Mouse (Mus musculus) brain, adult 2 months (tissue): Measurements from ENCODE around the gene Nol10.

Experiments
- DNase-seq: peaks from one replicate; pipeline ENCODE4 v3.0.0; 2011; ENCODE audit warnings: low read depth, low spot score

Gene Nol10

GRCm38 (mm10) chr12:17348048-17349036 lies at the start of gene Nol10:
TSS of gene Nol10 (plus strand) at chr12:17348458.
- DNase-seq: peak; percentile 97

DNA sequence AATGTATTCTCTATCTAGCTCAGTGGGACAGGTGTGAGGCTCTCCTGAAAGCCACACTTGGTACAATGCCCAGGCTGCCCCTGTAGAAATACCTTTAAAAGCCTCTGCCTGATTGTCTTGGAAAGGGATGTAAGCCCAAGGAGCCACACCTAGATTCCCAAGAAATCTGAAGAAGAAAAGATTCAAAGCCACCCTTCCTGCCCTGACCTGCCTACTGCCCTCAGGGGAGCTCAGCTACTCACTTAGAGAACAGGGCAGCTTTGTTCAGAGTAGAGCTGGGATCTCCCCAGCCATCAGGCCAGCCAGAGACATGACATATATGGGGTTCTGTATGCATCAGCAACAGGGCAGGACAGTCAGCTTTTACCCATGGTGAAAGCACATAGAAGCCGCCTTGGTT lies 48.4 kb upstream of the Nol10 start:
- no peak for DNase-seq

- DNase-seq: no peak
Observed at GRCm38 (mm10) chr12:17305445-17305844, 42.8 kb upstream of the Nol10 start.

GRCm38 (mm10) chr12:17308246-17308645 lies 40.0 kb upstream of the Nol10 start:
- DNase-seq: no peak

DNA sequence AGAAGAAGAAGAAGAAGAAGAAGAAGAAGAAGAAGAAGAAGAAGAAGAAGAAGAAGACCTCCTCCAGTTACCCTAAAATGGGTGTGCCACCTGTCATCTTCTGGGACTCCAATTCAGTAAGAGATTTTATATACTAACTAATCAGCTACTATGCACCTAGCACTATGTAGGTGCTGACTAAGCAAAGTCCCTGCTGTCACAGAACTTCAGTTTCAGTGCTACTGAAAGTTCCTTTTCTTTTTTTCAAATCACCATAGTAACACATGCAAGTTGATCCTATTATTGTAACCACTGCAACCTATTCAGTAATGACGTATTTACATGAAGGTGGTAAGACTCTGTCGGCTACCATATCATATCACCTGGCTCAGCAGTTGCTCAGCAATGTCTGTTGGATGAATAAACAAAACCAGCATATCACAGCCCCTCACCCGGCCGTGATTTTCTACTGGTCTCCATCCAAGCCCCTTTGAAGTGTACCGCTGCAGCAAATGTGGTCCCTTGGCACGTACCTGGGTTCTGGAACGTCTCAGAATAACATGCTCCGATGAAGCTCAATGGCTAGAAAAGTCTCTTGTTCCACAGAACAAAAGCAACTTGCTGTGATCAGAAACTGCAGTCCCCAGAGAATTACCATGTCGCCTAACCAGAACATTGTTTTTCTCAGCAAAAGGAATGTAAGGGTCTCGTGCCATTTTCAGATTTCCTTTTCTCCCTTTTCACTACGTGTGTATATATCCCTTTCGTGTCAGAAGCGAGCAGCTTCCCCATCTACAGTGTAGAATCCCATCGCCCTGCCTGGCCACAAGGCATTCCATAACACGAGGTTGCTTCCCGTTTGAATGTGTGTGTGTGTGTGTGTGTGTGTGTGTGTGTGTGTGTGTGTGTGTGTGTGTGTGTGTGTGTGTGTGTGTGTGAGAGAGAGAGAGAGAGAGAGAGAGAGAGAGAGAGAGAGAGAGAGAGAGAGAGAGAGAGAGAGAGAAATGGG lies 37.1 kb upstream of the Nol10 start:
- DNase-seq: no peak

DNA sequence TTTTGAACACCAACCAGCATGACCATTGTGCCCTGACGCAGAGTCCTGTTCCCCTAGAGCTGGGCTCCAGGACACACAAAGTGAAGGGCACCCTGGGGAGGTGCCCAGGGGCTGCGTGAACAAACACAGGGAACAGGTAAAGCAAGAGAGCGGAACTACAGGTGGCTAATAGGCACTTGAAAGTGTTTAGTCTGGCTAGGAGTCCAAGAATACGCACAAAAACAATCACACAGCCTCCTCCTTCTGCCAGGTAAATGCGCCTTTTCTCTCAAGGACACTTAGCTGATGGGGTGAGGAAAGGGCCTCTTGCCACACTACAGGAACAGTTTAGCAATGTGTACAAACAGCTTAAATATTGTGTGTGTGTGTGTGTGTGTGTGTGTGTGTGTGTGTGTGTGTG lies 32.2 kb upstream of the Nol10 start:
- no peak for DNase-seq

- no peak for DNase-seq
Observed at GRCm38 (mm10) chr12:17317970-17318369, 30.3 kb upstream of the Nol10 start.

- no peak for DNase-seq
Observed at GRCm38 (mm10) chr12:17318453-17318852, 29.8 kb upstream of the Nol10 start.

- peak; percentile 15 for DNase-seq
Observed at GRCm38 (mm10) chr12:17324549-17325470, 23.4 kb upstream of the Nol10 start.

- DNase-seq: no peak
Observed at GRCm38 (mm10) chr12:17329259-17329658, 19.0 kb upstream of the Nol10 start, which contains the start of gene Atp6v1c2. TSS of gene Atp6v1c2 (minus strand) at chr12:17329359.

DNA sequence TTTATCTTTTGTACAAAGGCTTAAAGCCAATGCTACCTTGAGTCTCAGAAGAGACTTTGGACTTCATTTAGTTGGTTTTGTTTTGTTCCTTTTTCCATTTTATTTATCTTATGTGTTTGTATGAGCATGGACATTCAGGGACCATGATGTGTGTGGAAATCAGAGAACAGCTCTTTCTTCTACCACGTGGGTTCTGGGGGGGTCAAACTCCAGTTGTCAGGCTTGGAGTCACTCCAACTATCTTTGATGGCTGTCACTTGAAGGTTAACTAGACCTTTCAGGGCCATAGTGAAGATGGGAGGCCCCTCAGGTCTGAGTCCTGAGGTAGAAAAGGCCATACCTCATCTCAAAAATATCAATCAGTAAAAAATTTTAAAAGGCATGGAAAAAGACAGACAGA lies 14.8 kb upstream of the Nol10 start:
- DNase-seq: no peak

DNA sequence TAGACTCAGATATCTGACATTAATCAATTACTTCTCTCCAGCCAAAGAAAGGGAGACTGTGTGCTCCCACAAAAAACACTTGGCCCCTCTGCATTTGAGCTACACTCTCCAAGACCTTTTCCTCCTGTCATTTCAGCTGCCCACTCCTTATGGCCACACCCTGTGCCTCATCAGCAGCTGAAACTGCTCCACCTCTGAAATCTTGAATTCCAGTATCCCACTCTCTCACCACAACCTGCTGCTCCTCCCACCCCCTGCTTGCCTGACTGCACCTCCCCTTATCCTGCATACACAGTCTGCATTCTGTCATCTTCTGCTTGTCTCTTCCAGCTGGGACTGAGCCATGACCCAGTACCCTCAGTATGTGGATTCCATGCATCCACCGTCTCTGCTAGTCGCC lies 9.9 kb upstream of the Nol10 start:
- no peak for DNase-seq

- peak; percentile 10 for DNase-seq
Observed at GRCm38 (mm10) chr12:17339114-17339905, 8.9 kb upstream of the Nol10 start.

DNA sequence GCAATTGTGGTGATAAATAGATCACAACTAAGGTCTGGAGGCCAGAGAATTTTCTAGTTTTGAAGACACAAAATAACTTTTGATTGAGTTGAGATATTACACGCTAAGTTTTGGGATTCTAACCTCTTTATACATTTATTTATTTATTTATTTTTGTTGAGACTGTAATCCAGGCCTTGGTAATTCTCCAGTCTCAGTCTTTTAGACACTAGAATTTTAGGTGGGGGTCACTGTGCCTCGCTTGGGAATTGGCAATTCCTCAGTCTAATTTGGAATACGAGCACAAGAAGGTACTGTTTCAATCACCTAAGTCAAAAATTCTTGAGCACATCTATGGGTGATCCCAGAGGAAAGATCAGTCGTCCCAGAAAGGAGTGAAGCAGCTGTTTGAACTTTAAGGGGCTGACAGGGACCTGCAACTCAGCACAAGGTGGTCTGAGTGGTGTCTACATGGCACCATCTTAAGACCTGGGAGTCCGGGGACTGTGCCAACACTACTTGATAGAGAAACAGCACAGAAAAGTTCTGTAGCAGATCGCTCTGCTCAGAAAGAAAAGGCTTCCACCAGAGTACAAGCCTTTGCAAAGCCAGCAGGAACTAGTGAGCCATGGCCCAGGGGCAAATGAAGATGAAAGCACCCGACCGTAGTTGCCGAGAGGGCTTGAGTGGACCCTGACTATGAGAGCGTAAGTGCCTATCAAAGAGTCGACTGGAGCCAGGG lies 771 bp upstream of the Nol10 start:
- peak; percentile 22 for DNase-seq

- no peak for DNase-seq
Observed at GRCm38 (mm10) chr12:17350106-17350505, 1.8 kb downstream of the Nol10 start.

DNA sequence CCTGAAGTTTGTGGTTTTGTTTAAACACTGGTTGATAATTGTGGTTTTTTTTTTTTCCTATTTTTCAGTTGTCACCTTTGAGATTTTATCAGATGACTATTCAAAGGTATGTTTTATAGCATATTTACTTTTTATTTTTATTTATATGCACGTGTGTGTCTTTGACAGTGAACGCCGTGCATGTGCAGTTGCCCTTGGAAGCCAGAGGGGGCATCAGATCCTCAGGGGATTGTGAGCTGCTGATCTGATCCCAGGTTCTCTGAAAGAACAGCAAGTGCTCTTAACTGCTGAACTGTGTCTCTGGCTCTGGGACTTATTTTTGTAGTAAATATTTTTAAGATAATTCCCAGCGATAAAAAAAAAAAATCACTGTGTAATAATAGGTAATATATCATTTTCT lies 8.6 kb downstream of the Nol10 start:
- DNase-seq: peak; percentile 28

GRCm38 (mm10) chr12:17357795-17358194 lies 9.5 kb downstream of the Nol10 start:
- no peak for DNase-seq

DNA sequence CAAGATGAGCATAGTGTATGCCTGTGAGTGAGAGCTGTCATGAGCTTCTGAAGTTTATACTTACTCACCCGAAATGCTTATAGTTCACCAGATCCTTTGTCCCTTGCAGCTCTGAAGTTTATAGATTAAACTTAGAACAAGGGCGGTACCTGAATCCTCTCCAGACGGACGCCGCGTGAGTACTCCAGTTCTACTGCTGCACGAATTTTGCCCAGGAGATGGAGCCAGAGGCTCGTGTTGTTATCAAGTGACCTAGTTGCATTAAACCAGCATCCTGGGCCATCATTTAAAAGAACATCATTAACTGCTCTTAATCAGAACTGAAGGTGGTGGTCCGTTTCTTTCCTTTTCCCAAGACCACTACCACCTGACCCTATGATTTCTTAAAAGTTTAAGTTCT lies 10.7 kb downstream of the Nol10 start:
- DNase-seq: peak; percentile 47

- DNase-seq: no peak
Observed at GRCm38 (mm10) chr12:17360104-17360503, 11.8 kb downstream of the Nol10 start.
